Mouse (Mus musculus) erythroblast, embryonic 14.5 days (primary cell): Measurements from ENCODE around the gene Dnah6.

ENCODE experiments used
- GATA1 ChIP-seq: IDR thresholded peaks from 2 replicates; pipeline ENCODE4 v1.6.1; 2012; ENCODE audit warnings: low read length, inconsistent platforms, mixed read lengths
- TAL1 ChIP-seq: IDR thresholded peaks from 3 replicates; pipeline ENCODE4 v1.6.1; 2012; ENCODE audit warnings: low read length, inconsistent platforms, mixed read lengths

DNA sequence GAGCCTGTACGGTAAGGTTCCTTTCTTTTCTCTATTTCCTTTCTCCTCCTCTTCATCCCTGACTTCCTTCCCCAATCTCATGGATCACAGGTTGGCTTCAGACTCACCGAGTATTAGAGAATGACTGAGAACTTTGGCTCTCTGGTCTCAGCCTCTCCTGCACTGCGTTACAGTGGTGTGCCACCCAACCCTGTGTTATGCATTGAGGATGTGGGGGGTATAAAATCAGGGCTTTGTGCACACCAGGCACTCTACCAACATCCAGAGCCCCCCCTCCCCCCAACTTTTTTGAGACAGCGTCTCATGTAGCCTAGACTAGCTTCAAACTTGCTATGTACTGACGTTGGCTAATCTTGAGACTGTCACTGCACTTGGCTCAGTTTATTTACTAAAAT is 227.8 kb downstream of the Dnah6 start:
- TF ChIP-seq GATA1, result no peak
- TF ChIP-seq TAL1, result no peak
